Mouse (Mus musculus) left cerebral cortex, adult 2 months (tissue): ENCODE measurements around the gene Nup133. TPM values are rescaled to one million over a fixed set of nuclear protein-coding genes. Genes with fewer than 3 reads are reported as not detected.

Experiments
- DNase-seq, 2 experiments: peaks; one replicate each; pipeline ENCODE4 v3.0.0; 2021 to 2022; ENCODE audit warnings: low spot score in 2 of 2, mixed read lengths in 1 of 2; ENCODE audit errors: extremely low spot score in 1 of 2
- H3K27ac ChIP-seq: fragments of 200-600 bp; 2 replicates; pipeline ENCODE4 v1.8.1; 2022
- H3K4me3 ChIP-seq: fragments of 200-600 bp; 2 replicates; pipeline ENCODE4 v1.8.1; 2022
- CTCF ChIP-seq: fragments of 200-600 bp; IDR thresholded peaks from 2 replicates; pipeline ENCODE4 v1.8.1; 2022; ENCODE audit warnings: antibody characterized with exemption, mild to moderate bottlenecking, moderate library complexity
- intact Hi-C: fragments of 180-260 bp; cut with DNase I; formaldehyde crosslinking; loops from one replicate; pipeline ENCODE4 v1.15.1; 2025
- long read RNA-seq, 2 experiments: library from polyadenylated mRNA; stranded (forward); transcript quantifications; one replicate each; pipeline ENCODE4 v2.0.0; 2021; ENCODE audit warnings: borderline mapping rate in 2 of 2
- total RNA-seq, 2 experiments: library from RNA; stranded (reverse); gene quantifications; 2 replicates each; pipeline ENCODE4 v1.2.3; 2021

Gene Nup133
- total RNA-seq = 10 to 100 TPM; 22.6 to 25.6 TPM
- long read RNA-seq, experiment 1, full-length matches to known transcripts = 23 of 35 reads
- long read RNA-seq, experiment 1, partial matches to known transcripts = 5 of 35 reads
- long read RNA-seq, experiment 1, other reads (novel, unspliced or antisense) = 7 of 35 reads
- long read RNA-seq, experiment 2, full-length matches to known transcripts = 17 of 25 reads
- long read RNA-seq, experiment 2, partial matches to known transcripts = 5 of 25 reads
- long read RNA-seq, experiment 2, other reads (novel, unspliced or antisense) = 3 of 25 reads

GRCm38 (mm10) chr8:123948942-123949685 is at the start of gene Nup133:
Nup133 (minus strand) TSS chr8:123949265.
- intact Hi-C loops = loop anchor here (2.0 kb wide), 1 partner anchor 72 kb away; the partner anchor contains the start of genes Taf5l and Urb2
- peak; percentile 100 for DNase-seq
- Histone ChIP-seq H3K27ac (peak within 1 kb of the TSS; percentile 90), H3K4me3 (peak within 1 kb of the TSS; percentile 78)
- TF ChIP-seq CTCF = no peak

GRCm38 (mm10) chr8:123993997-123994396 is 44.9 kb upstream of the Nup133 start:
- Histone ChIP-seq H3K4me3 (no peak overlapping the region), H3K27ac (no peak overlapping the region)
- DNase-seq = no peak
- intact Hi-C loops = no loop called here
- TF ChIP-seq CTCF = no peak

GRCm38 (mm10) chr8:123993597-123993996 is 44.5 kb upstream of the Nup133 start:
- TF ChIP-seq CTCF = no peak
- intact Hi-C loops = no loop called here
- no peak for DNase-seq
- H3K27ac ChIP-seq = no peak overlapping the region
- no peak overlapping the region for H3K4me3 ChIP-seq

DNA sequence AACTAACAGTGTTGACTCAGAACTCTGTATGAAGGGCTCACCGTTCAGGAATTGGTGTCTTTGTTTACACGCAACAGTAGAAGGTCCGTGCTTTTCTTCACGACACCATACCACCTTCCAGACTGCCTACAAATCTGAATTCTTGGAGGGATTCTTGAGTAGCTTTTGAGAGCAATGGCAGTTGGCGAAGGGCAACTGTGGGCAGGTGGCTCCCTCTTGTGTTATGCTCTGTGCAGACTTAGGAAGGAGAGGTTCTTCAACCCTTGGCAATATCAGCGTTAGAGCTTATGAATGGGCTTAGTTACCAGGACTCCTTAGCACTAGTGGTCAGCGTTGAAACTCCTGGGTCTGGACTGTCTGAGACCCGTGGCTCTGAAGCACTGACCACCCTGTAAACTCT is 43.5 kb upstream of the Nup133 start:
- Histone ChIP-seq H3K4me3 (no peak overlapping the region), H3K27ac (no peak overlapping the region)
- TF ChIP-seq CTCF = peak; percentile 24
- no peak for DNase-seq
- intact Hi-C loops = no loop called here

- DNase-seq = no peak
- H3K27ac ChIP-seq = no peak overlapping the region
- intact Hi-C loops = no loop called here
- H3K4me3 ChIP-seq = no peak overlapping the region
- no peak for TF ChIP-seq CTCF
These were observed 41.4 kb upstream of the Nup133 start for GRCm38 (mm10) chr8:123990277-123991049.

DNA sequence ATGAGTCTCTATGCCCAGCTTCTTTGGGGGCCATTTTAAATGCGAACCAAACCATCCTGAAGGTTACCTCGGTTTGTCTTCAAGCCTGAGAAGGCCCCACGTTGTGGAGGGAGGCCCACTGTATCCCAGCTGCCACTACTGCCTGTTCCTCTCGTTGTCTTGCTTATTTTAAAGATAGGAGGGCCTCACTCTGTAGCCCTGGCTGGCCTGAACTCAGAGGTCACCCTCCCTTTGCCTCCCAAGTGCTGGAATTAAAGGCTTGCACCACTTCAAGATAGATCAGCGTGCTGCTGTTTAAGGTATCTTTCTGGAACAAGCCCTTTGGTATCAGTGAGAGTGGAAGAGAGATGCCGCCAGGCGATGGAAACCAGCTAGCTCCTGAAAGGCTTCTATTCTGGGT is 40.1 kb upstream of the Nup133 start:
- no peak for DNase-seq
- Histone ChIP-seq H3K27ac (no peak overlapping the region), H3K4me3 (no peak overlapping the region)
- TF ChIP-seq CTCF = no peak
- intact Hi-C loops = no loop called here

DNA sequence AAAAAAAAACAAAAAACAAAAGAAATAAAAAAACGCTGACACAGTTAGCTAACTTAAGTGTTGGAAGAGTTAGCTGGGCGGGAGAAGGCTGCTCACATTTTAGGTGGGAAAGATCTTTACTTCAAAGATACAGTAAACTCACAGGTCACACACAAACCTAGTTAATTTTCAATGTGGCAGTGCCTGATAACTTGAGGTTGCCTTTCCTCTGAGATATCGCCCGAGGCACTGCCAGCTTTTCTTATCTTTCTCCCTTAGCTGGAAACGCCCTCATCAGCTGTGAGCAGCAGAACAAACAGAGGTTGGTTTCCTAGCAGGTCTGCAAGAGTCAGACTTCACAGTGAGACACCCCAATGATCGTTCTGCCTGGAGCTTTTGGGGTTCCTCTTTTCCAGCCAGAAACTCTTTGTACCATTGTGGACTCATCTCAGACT is 39.6 kb upstream of the Nup133 start:
- TF ChIP-seq CTCF = no peak
- Histone ChIP-seq H3K27ac (no peak overlapping the region), H3K4me3 (no peak overlapping the region)
- DNase-seq = no peak
- intact Hi-C loops = no loop called here

DNA sequence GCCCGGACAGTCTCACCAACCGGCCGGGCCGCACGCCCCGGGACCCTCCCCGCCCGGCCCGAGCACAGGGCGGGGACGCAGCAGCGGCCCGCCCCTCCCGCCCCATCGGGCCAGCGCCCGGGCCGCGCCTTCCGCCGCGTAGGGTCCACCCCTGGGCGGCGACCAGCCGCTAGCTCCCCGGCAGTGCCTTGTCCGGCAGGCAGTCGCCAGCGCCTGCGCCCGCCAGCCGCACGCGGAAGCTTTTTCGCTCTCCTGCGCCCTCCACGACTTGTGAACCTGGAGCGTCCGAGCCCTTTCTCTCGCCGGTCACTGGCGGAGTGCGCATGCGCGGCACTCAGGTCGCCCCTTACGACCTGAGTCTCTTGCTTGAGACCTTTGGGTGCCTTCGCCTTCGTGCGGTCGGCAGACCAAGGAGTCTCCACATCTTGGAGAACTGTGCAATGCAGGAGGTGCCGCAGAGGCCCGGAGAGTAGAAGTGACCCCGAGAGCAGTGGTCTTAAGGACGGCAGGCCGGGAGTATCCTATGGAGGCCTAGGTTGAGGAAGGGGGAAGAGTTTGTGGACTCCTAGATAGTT is 33.8 kb upstream of the Nup133 start, which contains the start of gene Abcb10:
Gene Abcb10 (minus strand): TSS at position 297 of the 575 bp plus-strand sequence.
- intact Hi-C loops = loop anchor here (1.0 kb wide), 1 partner anchor 38 kb away; the partner anchor contains the start of genes Taf5l and Urb2
- DNase-seq = peak; percentile 76 to 80
- TF ChIP-seq CTCF = no peak; the same call in 1 of the 2 replicates
- Histone ChIP-seq H3K4me3 (peak within 1 kb of the TSS; percentile 69), H3K27ac (peak within 1 kb of the TSS; percentile 70)

DNA sequence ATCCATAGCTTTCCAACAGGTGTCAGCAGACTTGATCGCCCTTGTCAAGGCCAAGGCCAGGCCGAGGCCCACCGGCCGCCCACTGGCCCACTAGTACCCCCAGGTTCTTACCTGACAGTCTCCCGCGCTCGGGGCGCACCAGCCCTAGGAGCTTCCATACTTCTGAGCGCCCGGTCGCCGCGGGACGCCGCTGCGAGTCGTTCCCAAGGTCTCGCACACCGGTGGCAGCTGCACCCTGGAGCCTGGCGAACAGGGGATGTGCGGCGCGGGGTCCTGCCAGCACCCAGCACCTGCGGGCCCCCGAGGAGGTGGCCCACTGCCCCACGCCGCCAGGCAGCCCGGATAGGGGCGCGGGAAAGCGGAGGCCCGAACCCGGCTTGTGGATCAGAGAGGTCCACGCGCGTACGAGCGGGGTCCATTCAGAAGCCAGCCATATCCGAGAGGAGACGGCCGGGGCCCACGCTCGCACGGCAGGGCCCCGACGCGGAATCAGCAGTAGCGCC is 33.3 kb upstream of the Nup133 start:
- peak; percentile 26 to 29 for DNase-seq
- intact Hi-C loops = no loop called here
- peak overlapping the region; percentile 69 for H3K4me3 ChIP-seq
- TF ChIP-seq CTCF = no peak
- peak overlapping the region; percentile 34 for H3K27ac ChIP-seq

DNA sequence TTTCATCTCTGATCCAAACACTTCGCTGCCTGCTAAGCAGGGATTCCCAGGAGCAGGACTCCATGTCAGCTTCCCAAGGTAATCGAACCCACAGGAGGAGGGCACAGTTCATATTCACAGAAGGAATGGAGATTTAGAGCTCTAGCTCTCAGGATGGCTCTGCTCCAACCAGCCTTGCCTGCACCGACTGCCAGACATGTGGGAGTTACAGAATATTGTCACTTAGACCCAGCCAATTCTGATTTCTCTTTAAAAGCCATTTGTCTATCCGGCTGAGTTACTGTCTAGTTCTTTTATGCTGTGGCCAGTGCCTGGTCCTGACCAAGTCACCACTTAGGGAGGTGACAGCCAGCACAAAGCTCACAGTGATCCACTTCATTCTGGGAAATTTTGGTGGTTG is 32.6 kb upstream of the Nup133 start:
- intact Hi-C loops = no loop called here
- H3K27ac ChIP-seq = no peak overlapping the region
- TF ChIP-seq CTCF = no peak
- H3K4me3 ChIP-seq = peak overlapping the region; percentile 69
- DNase-seq = no peak

DNA sequence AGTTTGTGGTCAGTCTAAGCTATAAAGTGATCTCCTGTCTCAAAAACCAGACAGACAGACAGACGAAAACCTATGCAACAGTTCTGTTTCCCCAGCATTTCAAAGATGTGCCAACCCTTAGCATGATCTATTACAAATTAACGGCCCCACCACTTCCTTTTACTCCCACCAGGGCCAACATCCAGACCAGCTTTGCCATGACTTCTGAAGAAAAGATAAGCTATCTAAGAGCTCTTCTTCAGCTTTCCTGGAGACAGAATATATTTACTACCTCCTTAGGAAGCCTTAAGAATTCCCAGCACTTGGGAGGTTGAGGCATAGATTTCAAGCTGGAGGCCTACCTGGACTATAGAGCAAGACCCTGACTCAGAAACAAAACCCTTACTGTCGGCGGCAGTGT is 31.2 kb upstream of the Nup133 start:
- Histone ChIP-seq H3K27ac (no peak overlapping the region), H3K4me3 (no peak overlapping the region)
- intact Hi-C loops = no loop called here
- DNase-seq = no peak
- no peak for TF ChIP-seq CTCF
